Mouse (Mus musculus) cerebellum, adult 2 months (tissue): ENCODE data around the gene Pparg. TPM values are rescaled to one million over a fixed set of nuclear protein-coding genes. Genes with fewer than 3 reads are reported as not detected.

Experiments used
- DNase-seq, 2 experiments: peaks; one replicate each; pipeline ENCODE4 v3.0.0; 2021
- H3K27ac ChIP-seq: fragments of 200-500 bp; 2 replicates; pipeline ENCODE4 v1.5.1; 2012; ENCODE audit warnings: low read length, control low read depth, inconsistent platforms; ENCODE audit not compliant: insufficient read depth
- H3K27me3 ChIP-seq: fragments of 200-500 bp; 2 replicates; pipeline ENCODE4 v1.6.1; 2012; ENCODE audit warnings: inconsistent platforms, mild to moderate bottlenecking, low read length, moderate library complexity; ENCODE audit not compliant: control insufficient read depth, insufficient read depth
- H3K4me1 ChIP-seq: fragments of 200-500 bp; 2 replicates; pipeline ENCODE4 v1.6.1; 2011; ENCODE audit warnings: low read length; ENCODE audit not compliant: control insufficient read depth, insufficient read depth
- H3K4me3 ChIP-seq: fragments of 200-500 bp; replicated peaks from 2 replicates; pipeline ENCODE3; 2011; ENCODE audit warnings: mild to moderate bottlenecking, low read depth, low read length, control low read depth; ENCODE audit not compliant: insufficient read depth
- CTCF ChIP-seq: fragments of 200-500 bp; IDR thresholded peaks from 2 replicates; pipeline ENCODE4 v1.5.1; 2011; ENCODE audit warnings: low read depth, mild to moderate bottlenecking, control low read depth, low read length, moderate library complexity, borderline replicate concordance; ENCODE audit not compliant: insufficient read depth
- POLR2A ChIP-seq: fragments of 200-500 bp; IDR thresholded peaks from 2 replicates; pipeline ENCODE4 v1.6.1; 2011; ENCODE audit warnings: low read length, control low read depth, borderline replicate concordance; ENCODE audit not compliant: insufficient read depth
- WGBS: fragments of 180-500 bp; shearing (Covaris S2); methylation state at CpG from one replicate; pipeline ENCODE4 v1.1.7; 2018; 5-methylcytosine and 5-hydroxymethylcytosine counted together
- polyA plus RNA-seq: library from polyadenylated mRNA; depleted of rRNA; stranded (reverse); fragments of >200 nt; gene quantifications from 2 replicates; pipeline ENCODE4 v1.2.3, GENCODE M21; 2012

Gene Pparg
- polyA plus RNA-seq, 1 experiment, result 2.1 TPM

- H3K27ac ChIP-seq, result no peak overlapping the region
- H3K27me3 ChIP-seq, result no peaks in the 10 kb centered on the region
- DNase-seq, result no peak
- WGBS, result 95% methylated on average over 5 of the region's 5 CpGs
- no peaks in the 10 kb centered on the region for H3K4me1 ChIP-seq
- H3K4me3 ChIP-seq, result no peak overlapping the region
- no peak for TF ChIP-seq POLR2A
Observed at GRCm38 (mm10) chr6:115374871-115375852, 14.4 kb downstream of the Pparg start.

DNA sequence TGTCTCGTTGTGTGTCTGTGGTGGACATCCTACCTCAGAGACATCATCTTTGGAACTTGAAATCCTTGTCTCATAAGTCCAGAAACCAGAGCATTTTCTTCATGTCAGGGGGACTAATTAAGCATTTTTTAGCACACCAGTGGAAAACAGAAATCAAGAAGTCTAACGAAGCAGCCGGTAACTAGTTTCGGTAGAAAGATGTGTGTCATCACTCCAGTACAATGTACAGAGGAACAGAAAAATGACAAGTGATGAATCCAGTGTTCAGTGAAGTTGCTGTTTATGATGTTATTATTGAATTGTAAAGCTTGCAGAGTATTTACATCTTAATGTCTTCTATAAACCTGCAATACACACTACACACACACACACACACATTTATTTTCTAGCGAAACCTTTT, 19.8 kb downstream of the Pparg start:
- no peak overlapping the region for H3K4me3 ChIP-seq
- H3K27ac ChIP-seq, result no peak overlapping the region
- H3K4me1 ChIP-seq, result no peaks in the 10 kb centered on the region
- H3K27me3 ChIP-seq, result no peaks in the 10 kb centered on the region
- no peak for TF ChIP-seq CTCF
- TF ChIP-seq POLR2A, result no peak
- no peak for DNase-seq
- 95% methylated on average over 5 of the region's 5 CpGs for WGBS

DNA sequence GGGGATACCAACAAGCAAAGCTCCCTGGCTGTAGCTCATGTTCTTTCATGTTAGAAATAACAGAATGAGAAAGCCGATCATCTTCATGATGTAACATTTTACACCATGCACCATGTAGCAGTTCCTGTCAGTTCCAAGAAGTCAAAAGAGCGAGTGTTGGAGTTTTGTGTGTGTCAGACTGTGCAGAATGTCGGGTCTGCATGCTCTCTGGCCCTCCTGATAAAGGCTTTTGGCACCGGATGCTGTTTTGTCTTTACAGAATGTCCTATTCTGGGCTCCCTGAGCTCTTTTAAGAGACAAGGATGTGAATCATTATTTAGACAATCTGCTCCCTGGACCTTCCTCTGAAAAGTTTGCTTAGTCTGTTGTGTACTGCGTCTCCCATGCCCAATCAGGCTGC, 22.0 kb downstream of the Pparg start:
- no peak for DNase-seq
- H3K4me1 ChIP-seq, result no peaks in the 10 kb centered on the region
- H3K27ac ChIP-seq, result no peak overlapping the region
- H3K27me3 ChIP-seq, result no peaks in the 10 kb centered on the region
- 81% methylated on average over 5 of the region's 5 CpGs for WGBS
- no peak overlapping the region for H3K4me3 ChIP-seq
- TF ChIP-seq CTCF, result no peak
- TF ChIP-seq POLR2A, result no peak

GRCm38 (mm10) chr6:115389945-115390540, 29.3 kb downstream of the Pparg start:
- no peaks in the 10 kb centered on the region for H3K4me1 ChIP-seq
- WGBS, result 83% methylated on average over 4 of the region's 4 CpGs
- TF ChIP-seq CTCF, result no peak
- no peak for TF ChIP-seq POLR2A
- DNase-seq, result no peak
- no peak overlapping the region for H3K4me3 ChIP-seq
- H3K27me3 ChIP-seq, result no peaks in the 10 kb centered on the region
- no peak overlapping the region for H3K27ac ChIP-seq

DNA sequence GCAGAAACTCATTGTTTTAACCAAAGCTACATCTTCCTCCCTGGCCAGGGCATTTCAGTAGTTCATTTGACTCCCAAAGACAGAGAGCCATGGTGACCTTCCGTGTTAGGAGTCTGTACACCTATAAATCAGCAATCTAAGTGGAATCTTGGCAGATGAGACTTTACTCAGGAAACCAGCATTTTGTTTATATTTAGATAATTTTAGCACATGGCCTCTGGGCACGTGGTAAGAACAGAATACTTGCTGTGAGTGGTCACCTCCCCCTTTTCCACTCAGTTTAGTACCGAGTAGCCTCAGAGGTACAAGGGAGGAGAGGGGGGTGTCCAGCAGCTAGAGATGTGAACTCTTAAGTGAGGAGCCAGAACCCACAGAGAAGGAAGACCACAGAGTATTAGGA, 36.2 kb downstream of the Pparg start:
- WGBS, result 72% methylated on average over 3 of the region's 3 CpGs
- no peaks in the 10 kb centered on the region for H3K4me1 ChIP-seq
- H3K27ac ChIP-seq, result no peak overlapping the region
- DNase-seq, result no peak
- TF ChIP-seq POLR2A (no peak), CTCF (no peak)
- no peak overlapping the region for H3K4me3 ChIP-seq
- no peaks in the 10 kb centered on the region for H3K27me3 ChIP-seq

DNA sequence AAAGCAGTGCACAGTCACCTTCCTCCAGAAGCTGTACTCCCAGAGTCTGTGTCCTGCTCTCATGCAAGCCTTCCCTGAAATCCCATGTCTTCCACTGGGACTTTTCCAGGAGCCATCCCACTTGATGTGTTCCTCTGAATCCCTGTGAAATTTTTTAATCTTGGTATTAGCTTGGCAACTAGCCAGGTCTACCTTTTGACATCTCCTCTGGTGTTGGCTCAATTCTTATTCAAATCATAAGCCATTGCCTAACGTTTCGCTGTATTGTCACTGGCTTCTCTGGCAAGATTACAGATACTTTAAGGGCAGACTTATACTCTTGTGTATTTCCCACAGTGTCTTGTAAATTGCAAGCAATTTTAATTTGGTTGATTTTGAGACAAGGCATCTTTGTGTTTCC, 43.6 kb downstream of the Pparg start:
- 42% methylated on average over 2 of the region's 2 CpGs for WGBS

DNA sequence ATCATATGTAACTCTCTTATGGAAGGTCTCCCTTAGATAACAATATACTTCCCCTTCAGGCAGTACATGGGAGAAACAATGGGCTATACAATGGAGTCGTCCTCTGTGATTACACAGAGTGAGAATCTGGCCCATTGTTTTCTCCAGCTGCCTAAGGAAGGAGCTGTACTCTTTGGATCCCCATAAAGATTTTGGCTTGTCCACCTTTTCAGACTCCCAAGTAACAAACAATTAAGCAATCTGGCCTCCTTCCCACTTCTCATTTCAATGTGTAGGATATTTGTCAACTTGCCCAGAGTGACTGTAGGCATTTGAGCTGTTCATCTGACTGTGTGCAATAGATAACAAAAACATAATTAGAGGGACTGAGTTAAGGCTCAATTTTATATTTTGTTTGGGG, 50.7 kb downstream of the Pparg start:
- H3K4me1 ChIP-seq, result no peaks in the 10 kb centered on the region
- no peak overlapping the region for H3K27ac ChIP-seq
- 29% methylated on average over 1 of the region's 1 CpGs for WGBS
- no peaks in the 10 kb centered on the region for H3K27me3 ChIP-seq
- no peak overlapping the region for H3K4me3 ChIP-seq
- DNase-seq, result peak in 1 of 2 experiments; percentile 9
- TF ChIP-seq CTCF (no peak), POLR2A (no peak)

More for the DNA sequence above, 43.6 kb downstream of the Pparg start:
- no peak for DNase-seq
- TF ChIP-seq CTCF (no peak), POLR2A (no peak)
- Histone ChIP-seq H3K27ac (no peak overlapping the region), H3K4me1 (no peaks in the 10 kb centered on the region; the same call in 1 of the 2 replicates), H3K4me3 (no peak overlapping the region), H3K27me3 (no peaks in the 10 kb centered on the region)

GRCm38 (mm10) chr6:115418171-115418570, 57.4 kb downstream of the Pparg start:
- 35% methylated on average over 3 of the region's 3 CpGs for WGBS
- peak; percentile 8 to 11 for DNase-seq
- TF ChIP-seq CTCF (no peak), POLR2A (no peak)
- H3K27ac ChIP-seq, result no peak overlapping the region
- H3K4me3 ChIP-seq, result no peak overlapping the region
- H3K27me3 ChIP-seq, result no peaks in the 10 kb centered on the region
- no peaks in the 10 kb centered on the region for H3K4me1 ChIP-seq
